In the genomic region with DNA sequence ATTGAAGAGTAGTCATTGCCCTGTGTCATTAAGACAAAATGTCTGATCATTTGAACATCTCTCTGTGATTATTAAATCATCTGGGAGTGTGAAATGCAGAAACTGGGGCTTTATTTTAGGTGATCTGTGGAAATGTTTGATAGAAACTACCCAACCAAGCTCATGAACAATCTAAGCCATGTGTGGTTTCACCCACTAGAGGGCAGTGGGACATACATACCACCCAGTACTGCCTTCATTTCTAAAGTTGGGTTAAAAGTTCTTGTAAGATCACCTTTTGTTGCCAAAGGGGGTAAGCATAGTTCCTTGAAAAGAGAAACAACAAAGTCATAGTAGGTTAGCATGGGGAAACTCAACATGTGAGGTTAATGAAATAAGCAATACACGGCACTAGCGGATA, we compare ENCODE assay signal across 20 mouse cellular contexts.
A peak's percentile ranks its signal among the peaks of the same experiment; 100 is the strongest.
DNase-seq lines count a peak whose midpoint lies in the region; ATAC-seq and TF ChIP-seq lines count a peak whose summit lies in the region.
"Had no signal": no experiment of that assay in that cellular context is flagged by ENCODE, and none has a peak within 500 bp of the region (broad histone marks: within the 10 kb centered on the region; RNA-seq: fewer than 3 reads in every experiment).

No protein-coding gene starts in this region.

- in situ Hi-C loops in Patski (cut with MboI; ENCODE audit: low pct_unique_long_range_greater_than_20kb): no loop called here

- CTCF ChIA-PET in Patski (lab: Charles Lee): interaction anchor here (1.0 to 1.3 kb wide), 2 partner anchors 10 to 13 kb away, joined by 3 to 5 read pairs; no protein-coding TSS in a partner anchor

- peak; percentile 33 for DNase-seq in kidney, adult 9 months
- no peak for DNase-seq in kidney, adult 11 months
- DNase-seq in lung, postnatal 0 days (ENCODE audit: low spot score): no peak
- no peak for DNase-seq in lung, postnatal 25 days (ENCODE audit: low spot score)
- no peak for DNase-seq in Patski (ENCODE audit: low read depth, low spot score)
- no peak for DNase-seq in stomach, postnatal 0 days (ENCODE audit: low spot score)
- DNase-seq in cerebellum, adult 8-10 months: no peak
- DNase-seq: adrenal gland, adult 2 months; cerebellum, adult 18-20 months; gastrocnemius, postnatal 25 days; heart, postnatal 10 days; liver, embryonic 13.5 days; lung, postnatal 36 days; spleen, adult 18-20 months; thymus, postnatal 14 days had no signal

- POLR2A ChIA-PET in Patski (lab: Charles Lee): no interaction called here

- H3K9me3 ChIP-seq in lung, postnatal 0 days (ENCODE audit: low read length): no peaks in the 10 kb centered on the region
- no peaks in the 10 kb centered on the region for H3K9me3 ChIP-seq in stomach, postnatal 0 days (ENCODE audit: control insufficient read depth, low read length)
- H3K9me3 ChIP-seq: heart, embryonic 10.5 days; hindbrain, embryonic 13.5 days; liver, embryonic 13.5 days; neural tube, embryonic 12.5 days had no signal

- no peaks in the 10 kb centered on the region for H3K27me3 ChIP-seq in lung, postnatal 0 days (replicated peaks; ENCODE audit: insufficient read depth, low read length)
- no peaks in the 10 kb centered on the region for H3K27me3 ChIP-seq in Patski
- no peaks in the 10 kb centered on the region for H3K27me3 ChIP-seq in stomach, postnatal 0 days (ENCODE audit: control insufficient read depth, insufficient read depth, low read length)
- H3K27me3 ChIP-seq: hindbrain, embryonic 13.5 days; liver, embryonic 13.5 days; neural tube, embryonic 12.5 days had no signal

- ATAC-seq in lung, postnatal 0 days: no peak
- no peak for ATAC-seq in Patski
- ATAC-seq in stomach, postnatal 0 days (ENCODE audit: low FRiP score, low TSS enrichment): no peak
- ATAC-seq in megakaryocyte, adult 5-6 weeks (ENCODE audit: poor library complexity, severe bottlenecking): no peak

- H3K36me3 ChIP-seq in lung, postnatal 0 days (ENCODE audit: insufficient read depth, low read length): no peaks in the 10 kb centered on the region
- no peaks in the 10 kb centered on the region for H3K36me3 ChIP-seq in stomach, postnatal 0 days (ENCODE audit: control insufficient read depth, insufficient read depth, low read length)
- H3K36me3 ChIP-seq: heart, embryonic 10.5 days; hindbrain, embryonic 13.5 days; liver, embryonic 13.5 days; neural tube, embryonic 12.5 days had no signal

- H3K4me2 ChIP-seq in lung, postnatal 0 days (replicated peaks; ENCODE audit: low read depth, low read length): no peak overlapping the region
- no peak overlapping the region for H3K4me2 ChIP-seq in stomach, postnatal 0 days (replicated peaks; ENCODE audit: low read depth)
- H3K4me2 ChIP-seq: hindbrain, embryonic 13.5 days; liver, embryonic 13.5 days; midbrain, embryonic 11.5 days; neural tube, embryonic 12.5 days had no signal

- no peak overlapping the region for H3K27ac ChIP-seq in lung, postnatal 0 days (ENCODE audit: low read length)
- H3K27ac ChIP-seq in stomach, postnatal 0 days (replicated peaks): no peak overlapping the region
- H3K27ac ChIP-seq: heart, embryonic 10.5 days; hindbrain, embryonic 13.5 days; liver, embryonic 13.5 days; neural tube, embryonic 12.5 days had no signal

- H3K4me1 ChIP-seq in lung, postnatal 0 days (ENCODE audit: insufficient read depth, low read depth, low read length): no peaks in the 10 kb centered on the region
- no peaks in the 10 kb centered on the region for H3K4me1 ChIP-seq in stomach, postnatal 0 days (replicated peaks; ENCODE audit: control insufficient read depth, insufficient read depth)
- H3K4me1 ChIP-seq: hindbrain, embryonic 13.5 days; liver, embryonic 13.5 days; neural tube, embryonic 12.5 days had no signal

- H3K4me3 ChIP-seq in lung, postnatal 0 days (ENCODE audit: low read depth, low read length): no peak overlapping the region
- no peak overlapping the region for H3K4me3 ChIP-seq in stomach, postnatal 0 days (ENCODE audit: low read depth, low read length)
- H3K4me3 ChIP-seq: heart, embryonic 10.5 days; hindbrain, embryonic 13.5 days; liver, embryonic 13.5 days; neural tube, embryonic 12.5 days had no signal

- 91% methylated on average over 2 of the region's 2 CpGs for WGBS in lung, postnatal 0 days
- 92% methylated on average over 2 of the region's 2 CpGs for WGBS in stomach, postnatal 0 days

- peak; percentile 13; the same call in 1 of the 2 replicates for TF ChIP-seq CTCF in lung, postnatal 0 days (IDR thresholded peaks at IDR 0.05)
- TF ChIP-seq CTCF in Patski (IDR thresholded peaks at IDR 0.05): peak; percentile 46
- TF ChIP-seq CTCF in stomach, postnatal 0 days (IDR thresholded peaks at IDR 0.05; ENCODE audit: low read depth): peak; percentile 43

- H3K9ac ChIP-seq in lung, postnatal 0 days (replicated peaks; ENCODE audit: low read depth): no peak overlapping the region
- no peak overlapping the region for H3K9ac ChIP-seq in stomach, postnatal 0 days (ENCODE audit: low read length)
- H3K9ac ChIP-seq: hindbrain, embryonic 13.5 days; liver, embryonic 13.5 days; neural tube, embryonic 12.5 days had no signal

- TF ChIP-seq EP300 in lung, postnatal 0 days (IDR thresholded peaks at IDR 0.05): no peak
- no peak for TF ChIP-seq EP300 in stomach, postnatal 0 days (optimal IDR thresholded peaks at IDR 0.05)
